Mouse (Mus musculus) kidney, embryonic 14.5 days (tissue): ENCODE data around the gene Zfp385a. TPM values are rescaled to one million over a fixed set of nuclear protein-coding genes. Genes with fewer than 3 reads are reported as not detected.
A peak's percentile ranks its signal among the peaks of the same experiment; 100 is the strongest.

Source experiments
- ATAC-seq: fragments of 200-750 bp; cut with Nextera tagmentation; 2 replicates; pipeline ENCODE4 v1.8.0; 2017; ENCODE audit warnings: moderate number of reproducible peaks, mild to moderate bottlenecking, moderate TSS enrichment, moderate library complexity; ENCODE audit not compliant: low FRiP score, low TSS enrichment
- H3K27ac ChIP-seq: fragments of 300-500 bp; sonication (generic); 2 replicates; pipeline ENCODE4 v1.5.1; 2014; ENCODE audit warnings: low read depth, mild to moderate bottlenecking, low read length, moderate library complexity, mixed read lengths
- H3K27me3 ChIP-seq: fragments of 300-500 bp; sonication (generic); 2 replicates; pipeline ENCODE4 v1.6.1; 2014; ENCODE audit warnings: mild to moderate bottlenecking, low read length; ENCODE audit not compliant: control insufficient read depth, insufficient read depth
- H3K36me3 ChIP-seq: fragments of 300-500 bp; sonication (generic); 2 replicates; pipeline ENCODE4 v1.6.1; 2014; ENCODE audit warnings: low read length, mixed read lengths; ENCODE audit not compliant: control insufficient read depth, insufficient read depth
- H3K4me1 ChIP-seq: fragments of 300-500 bp; sonication (generic); 2 replicates; pipeline ENCODE4 v1.6.1; 2014; ENCODE audit warnings: low read length, mixed read lengths; ENCODE audit not compliant: control insufficient read depth, insufficient read depth
- H3K4me2 ChIP-seq: fragments of 300-500 bp; sonication (generic); replicated peaks from 2 replicates; pipeline ENCODE4 v1.6.1; 2014; ENCODE audit warnings: low read depth, mild to moderate bottlenecking, low read length
- H3K4me3 ChIP-seq: fragments of 300-500 bp; sonication (generic); 2 replicates; pipeline ENCODE4 v1.5.1; 2014; ENCODE audit warnings: mild to moderate bottlenecking, low read length
- H3K9ac ChIP-seq: fragments of 300-500 bp; sonication (generic); 2 replicates; pipeline ENCODE4 v1.6.1; 2014; ENCODE audit warnings: low read depth, mild to moderate bottlenecking, low read length, moderate library complexity
- H3K9me3 ChIP-seq: fragments of 300-500 bp; sonication (generic); 2 replicates; pipeline ENCODE4 v1.6.1; 2016; ENCODE audit warnings: low read length; ENCODE audit not compliant: control insufficient read depth
- WGBS: fragments of 180-500 bp; shearing (Covaris S2); extraction: QIAGEN DNeasy Blood & Tissue Kit; methylation state at CpG from one replicate; pipeline ENCODE4 v1.1.7; 2014; 5-methylcytosine and 5-hydroxymethylcytosine counted together
- polyA plus RNA-seq: library from polyadenylated mRNA; unstranded; fragments of >200 nt; fragmentation: Nextera tagmentation; extraction: Ambion mirVana; gene quantifications from 2 replicates; pipeline ENCODE4 v1.2.1, GENCODE M21; 2014

Zfp385a gene
- polyA plus RNA-seq, 1 experiment from 2014 or later: 18.2 TPM

DNA sequence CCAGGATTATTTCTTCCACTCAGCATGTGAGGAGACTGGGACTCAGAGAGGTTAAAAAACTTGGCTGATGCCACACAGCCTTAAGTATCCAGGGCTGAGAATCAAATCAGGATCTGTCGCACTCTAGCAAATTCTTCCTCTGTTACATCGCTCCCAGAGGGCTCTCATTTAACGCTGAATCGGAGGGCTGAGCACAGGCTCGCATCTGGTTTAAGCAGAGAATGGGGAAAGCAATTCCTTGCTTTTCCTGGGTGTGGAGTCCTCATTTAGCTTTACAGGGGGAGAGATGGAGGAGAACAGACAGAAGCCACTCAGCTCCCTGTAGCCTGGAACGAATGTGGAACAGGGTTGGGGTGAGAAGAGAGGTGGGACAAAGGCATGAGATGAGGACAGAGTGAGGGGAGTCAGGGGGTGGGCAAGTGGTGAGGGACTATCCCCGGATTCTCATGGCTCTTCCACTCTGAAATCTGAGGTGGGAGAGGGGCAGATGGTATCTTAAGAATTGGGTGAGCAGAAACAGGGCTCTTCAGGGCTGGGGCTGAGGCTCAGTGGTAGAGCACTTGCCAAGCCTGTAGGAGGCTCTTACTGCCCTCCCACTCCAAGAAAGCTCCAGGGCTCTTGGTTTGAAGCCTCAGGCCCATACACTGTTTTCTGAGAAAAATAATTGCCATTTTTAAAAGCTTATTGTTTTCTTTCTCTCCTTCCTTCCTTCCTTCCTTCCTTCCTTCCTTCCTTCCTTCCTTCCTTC is 4.2 kb downstream of the Zfp385a start:
- Histone ChIP-seq H3K9ac (no peak overlapping the region), H3K9me3 (no peaks in the 10 kb centered on the region), H3K4me3 (no peak overlapping the region), H3K4me2 (no peak overlapping the region), H3K36me3 (no peaks in the 10 kb centered on the region), H3K4me1 (peaks cover 24% of the 10 kb centered on the region; the same call in 1 of the 2 replicates), H3K27ac (no peak overlapping the region), H3K27me3 (peaks cover 11% of the 10 kb centered on the region; the same call in 1 of the 2 replicates)
- WGBS: 31% methylated on average over 7 of the region's 7 CpGs
- no peak for ATAC-seq

- Histone ChIP-seq H3K4me2 (no peak overlapping the region), H3K9ac (no peak overlapping the region), H3K27me3 (peaks cover 11% of the 10 kb centered on the region; the same call in 1 of the 2 replicates), H3K9me3 (no peaks in the 10 kb centered on the region), H3K4me1 (peaks cover 24% of the 10 kb centered on the region; the same call in 1 of the 2 replicates), H3K36me3 (no peaks in the 10 kb centered on the region), H3K27ac (no peak overlapping the region), H3K4me3 (no peak overlapping the region)
- ATAC-seq: no peak
- 46% methylated on average over 3 of the region's 3 CpGs for WGBS
Measured at GRCm38 (mm10) chr15:103335040-103335439, 4.9 kb downstream of the Zfp385a start.

DNA sequence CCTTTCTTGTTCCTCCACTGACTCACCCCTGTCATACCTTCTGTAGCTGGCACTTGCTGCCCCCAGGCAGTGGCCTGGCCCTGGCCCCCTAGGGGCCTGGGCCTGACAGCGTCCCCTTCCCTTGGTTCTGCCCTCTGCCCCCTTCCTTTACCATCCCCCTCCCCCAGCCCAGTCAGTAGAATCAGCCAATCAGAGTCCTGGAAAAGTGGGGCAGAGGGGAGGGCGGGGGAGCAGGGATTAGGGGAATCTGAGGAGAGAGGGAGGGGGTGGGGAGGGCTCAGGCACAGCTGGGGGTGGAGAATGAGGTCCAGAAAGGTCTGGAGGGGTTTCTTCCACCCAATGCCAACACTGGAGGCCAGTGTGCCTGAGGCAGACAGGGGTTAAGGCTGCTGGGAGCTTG is 5.7 kb downstream of the Zfp385a start:
- ATAC-seq: peak; percentile 7; the same call in 1 of the 2 replicates
- Histone ChIP-seq H3K9ac (no peak overlapping the region), H3K36me3 (no peaks in the 10 kb centered on the region), H3K27me3 (peaks cover 5% of the 10 kb centered on the region; the same call in 1 of the 2 replicates), H3K27ac (no peak overlapping the region), H3K4me1 (peaks cover 15% of the 10 kb centered on the region; the same call in 1 of the 2 replicates), H3K4me2 (no peak overlapping the region), H3K9me3 (no peaks in the 10 kb centered on the region), H3K4me3 (no peak overlapping the region)
- 12% methylated on average over 2 of the region's 2 CpGs for WGBS

- no peak overlapping the region for H3K27ac ChIP-seq
- WGBS: 54% methylated on average over 5 of the region's 5 CpGs
- H3K27me3 ChIP-seq: peaks cover under 1% of the 10 kb centered on the region; the same call in 1 of the 2 replicates
- H3K9me3 ChIP-seq: no peaks in the 10 kb centered on the region
- H3K4me2 ChIP-seq: no peak overlapping the region
- peaks cover 15% of the 10 kb centered on the region; the same call in 1 of the 2 replicates for H3K4me1 ChIP-seq
- no peak overlapping the region for H3K4me3 ChIP-seq
- H3K36me3 ChIP-seq: no peaks in the 10 kb centered on the region
- ATAC-seq: no peak
- H3K9ac ChIP-seq: 0 out of 2 replicates have a peak overlapping the region, but pooled peaks have one; percentile 18
Measured at GRCm38 (mm10) chr15:103333738-103334137, 6.2 kb downstream of the Zfp385a start.

DNA sequence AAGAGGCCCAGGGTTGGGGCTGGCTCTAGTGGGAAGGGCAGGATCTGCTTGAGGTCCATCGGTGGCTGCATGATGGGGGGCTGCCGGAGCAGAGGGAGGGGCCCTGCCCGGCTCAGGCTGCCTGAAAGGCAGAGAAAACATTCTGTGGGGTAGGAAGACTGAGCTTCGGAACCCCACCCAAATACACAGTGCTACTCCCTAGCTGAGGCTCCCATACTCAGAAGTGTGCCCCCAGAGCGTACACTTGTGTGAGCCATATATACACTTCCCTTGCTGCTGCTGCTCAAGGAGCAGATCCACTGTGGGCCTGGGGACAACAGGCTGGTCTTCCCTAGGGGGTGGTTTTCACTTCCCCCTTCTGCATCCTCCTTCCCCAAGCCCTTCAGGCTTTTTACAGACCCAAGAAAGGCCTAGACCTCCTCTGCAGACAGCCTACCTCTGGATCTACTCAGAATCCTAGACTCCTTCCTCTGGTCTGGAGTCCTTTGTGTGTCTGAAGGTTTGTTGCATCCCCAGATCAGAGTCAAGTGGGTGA is 6.7 kb downstream of the Zfp385a start:
- Histone ChIP-seq H3K4me3 (no peak overlapping the region), H3K27me3 (no peaks in the 10 kb centered on the region), H3K9me3 (no peaks in the 10 kb centered on the region), H3K27ac (no peak overlapping the region), H3K4me2 (no peak overlapping the region), H3K36me3 (no peaks in the 10 kb centered on the region), H3K4me1 (peaks cover 15% of the 10 kb centered on the region; the same call in 1 of the 2 replicates), H3K9ac (peak overlapping the region; percentile 18; the same call in 1 of the 2 replicates)
- ATAC-seq: no peak
- 62% methylated on average over 5 of the region's 5 CpGs for WGBS

GRCm38 (mm10) chr15:103323455-103324247 is 16.2 kb downstream of the Zfp385a start:
- H3K4me1 ChIP-seq: peaks cover 23% of the 10 kb centered on the region; the same call in 1 of the 2 replicates
- peak; percentile 96 for ATAC-seq
- under 1% methylated on average over 37 of the region's 40 CpGs for WGBS

DNA sequence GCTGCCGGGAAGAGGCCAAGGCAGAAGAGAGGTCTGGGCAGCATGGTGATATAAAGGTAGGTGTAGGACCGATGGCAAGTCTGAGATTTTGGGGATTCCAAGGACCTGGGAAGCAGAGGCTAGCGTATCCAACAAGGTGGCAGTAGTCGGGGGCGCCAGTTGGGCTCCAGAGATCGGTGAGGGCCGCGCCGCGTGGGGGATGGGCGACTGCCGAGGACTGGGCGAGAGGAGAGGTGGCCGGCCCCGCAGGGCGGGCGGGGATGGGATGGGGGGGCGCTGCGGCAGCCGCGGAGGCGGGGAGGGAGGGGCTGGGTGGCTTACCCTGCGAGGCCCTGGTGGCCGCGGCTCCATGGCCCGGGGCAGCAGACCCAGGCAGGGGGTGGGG is 16.8 kb downstream of the Zfp385a start:
- Histone ChIP-seq H3K9me3 (no peaks in the 10 kb centered on the region), H3K36me3 (peaks cover 6% of the 10 kb centered on the region; the same call in 1 of the 2 replicates), H3K9ac (peak overlapping the region; percentile 81), H3K4me2 (peak overlapping the region; percentile 86), H3K27ac (peak overlapping the region; percentile 83; the same call in 1 of the 2 replicates), H3K4me3 (peak overlapping the region; percentile 71), H3K4me1 (peaks cover 24% of the 10 kb centered on the region; the same call in 1 of the 2 replicates), H3K27me3 (no peaks in the 10 kb centered on the region)
- under 1% methylated on average over 26 of the region's 26 CpGs for WGBS
- ATAC-seq: no peak; the same call in 1 of the 2 replicates

More at GRCm38 (mm10) chr15:103323455-103324247, 16.2 kb downstream of the Zfp385a start:
- no peaks in the 10 kb centered on the region for H3K9me3 ChIP-seq
- peaks cover 5% of the 10 kb centered on the region; the same call in 1 of the 2 replicates for H3K36me3 ChIP-seq
- H3K27ac ChIP-seq: peak overlapping the region; percentile 83
- peak overlapping the region; percentile 86 for H3K4me2 ChIP-seq
- peak overlapping the region; percentile 71 for H3K4me3 ChIP-seq
- no peaks in the 10 kb centered on the region for H3K27me3 ChIP-seq
- H3K9ac ChIP-seq: peak overlapping the region; percentile 81

DNA sequence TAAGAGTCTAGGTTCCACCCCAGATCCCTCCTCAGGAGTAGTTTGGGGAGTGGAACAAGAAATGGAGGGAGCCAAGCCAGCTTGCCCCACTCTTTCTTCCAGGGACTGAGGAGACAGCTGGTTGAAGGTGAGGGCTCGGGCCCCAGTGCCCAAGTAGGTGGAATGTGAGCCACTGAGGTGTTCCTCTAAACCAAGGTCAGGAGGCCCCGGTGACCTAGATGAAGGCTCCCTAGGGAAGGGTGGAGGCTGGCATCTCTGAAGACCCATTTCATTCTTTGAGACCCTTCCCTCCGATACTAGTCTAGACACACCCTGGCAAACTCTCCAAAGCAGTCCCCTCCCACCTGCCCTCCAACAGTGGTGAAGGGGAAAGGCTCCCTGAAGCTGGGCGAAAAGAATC is 17.5 kb downstream of the Zfp385a start:
- 44% methylated on average over 4 of the region's 4 CpGs for WGBS

More for the DNA sequence above, 17.5 kb downstream of the Zfp385a start:
- H3K4me2 ChIP-seq: peak overlapping the region; percentile 86
- no peaks in the 10 kb centered on the region for H3K27me3 ChIP-seq
- H3K9me3 ChIP-seq: no peaks in the 10 kb centered on the region
- ATAC-seq: no peak
- peaks cover 12% of the 10 kb centered on the region; the same call in 1 of the 2 replicates for H3K36me3 ChIP-seq
- peak overlapping the region; percentile 81 for H3K9ac ChIP-seq
- H3K4me1 ChIP-seq: peaks cover 24% of the 10 kb centered on the region; the same call in 1 of the 2 replicates
- H3K4me3 ChIP-seq: peak overlapping the region; percentile 71
- peak overlapping the region; percentile 30; the same call in 1 of the 2 replicates for H3K27ac ChIP-seq
